Mouse (Mus musculus) myocyte (in vitro differentiated cells): ENCODE results near the gene Rfc3.

Experiments
- CEBPB ChIP-seq: IDR thresholded peaks from 2 replicates; pipeline ENCODE4 v1.6.1; 2011; ENCODE audit warnings: mild to moderate bottlenecking, moderate library complexity; ENCODE audit not compliant: poor library complexity, insufficient read depth, severe bottlenecking
- E2F4 ChIP-seq: IDR thresholded peaks from one replicate; pipeline ENCODE4 v1.6.1; 2011; ENCODE audit warnings: mild to moderate bottlenecking, control low read depth, moderate library complexity; ENCODE audit not compliant: insufficient read depth
- MAX ChIP-seq: IDR thresholded peaks from one replicate; pipeline ENCODE4 v1.6.1; 2011; ENCODE audit warnings: low read depth, mild to moderate bottlenecking, control low read depth
- MYOD1 ChIP-seq, 3 experiments: IDR thresholded peaks; one replicate each; pipeline ENCODE4 v1.6.1; 2011; ENCODE audit warnings: control low read depth in 2 of 3, low read depth in 2 of 3, mild to moderate bottlenecking in 2 of 3, moderate library complexity in 1 of 3; ENCODE audit not compliant: insufficient read length in 2 of 3, control insufficient read depth in 1 of 3
- MYOG ChIP-seq, 3 experiments: IDR thresholded peaks; one replicate each; pipeline ENCODE4 v1.6.1; 2011; ENCODE audit warnings: control low read depth in 2 of 3, low read depth in 2 of 3, mild to moderate bottlenecking in 2 of 3; ENCODE audit not compliant: insufficient read length in 2 of 3, control insufficient read depth in 1 of 3, insufficient read depth in 1 of 3
- POLR2A ChIP-seq: IDR thresholded peaks from one replicate; pipeline ENCODE4 v1.6.1; 2011; ENCODE audit warnings: low read depth, mild to moderate bottlenecking, control low read depth, moderate library complexity; ENCODE audit not compliant: insufficient read length
- POLR2AphosphoS2 ChIP-seq: IDR thresholded peaks from one replicate; pipeline ENCODE4 v1.6.1; 2011; ENCODE audit warnings: low read depth, control low read depth; ENCODE audit not compliant: insufficient read length
- REST ChIP-seq: IDR thresholded peaks from one replicate; pipeline ENCODE4 v1.6.1; 2011; ENCODE audit warnings: mild to moderate bottlenecking, control low read depth, moderate library complexity; ENCODE audit not compliant: insufficient read depth, insufficient read length
- SRF ChIP-seq: IDR thresholded peaks from one replicate; pipeline ENCODE4 v1.6.1; 2011; ENCODE audit warnings: low read depth; ENCODE audit not compliant: control insufficient read depth, insufficient read length
- TCF12 ChIP-seq: IDR thresholded peaks from one replicate; pipeline ENCODE4 v1.6.1; 2011; ENCODE audit warnings: mild to moderate bottlenecking, control low read depth; ENCODE audit not compliant: poor library complexity, insufficient read depth, severe bottlenecking
- TCF3 ChIP-seq: IDR thresholded peaks from one replicate; pipeline ENCODE4 v1.6.1; 2011; ENCODE audit warnings: low read depth, control low read depth; ENCODE audit not compliant: insufficient read length
- USF1 ChIP-seq: IDR thresholded peaks from one replicate; pipeline ENCODE4 v1.6.1; 2011; ENCODE audit warnings: low read depth, mild to moderate bottlenecking, control low read depth, moderate library complexity

- TF ChIP-seq POLR2A (no peak), TCF12 (no peak), POLR2AphosphoS2 (no peak), USF1 (no peak), MYOD1 (IDR thresholded peaks at IDR 0.05; ENCODE audit: control insufficient read depth in 1 of 3, insufficient read length in 2 of 3, low read depth in 2 of 3) (no peak), REST (no peak), E2F4 (no peak), MAX (no peak), CEBPB (no peak), MYOG (IDR thresholded peaks at IDR 0.05; ENCODE audit: control insufficient read depth in 1 of 3, insufficient read depth in 1 of 3, insufficient read length in 2 of 3, low read depth in 2 of 3) (no peak), TCF3 (no peak), SRF (no peak)
Measured at GRCm38 (mm10) chr5:151601696-151602095, 49.3 kb downstream of the Rfc3 start.
